Mouse (Mus musculus): ENCODE measurements around the gene Kbtbd12.

The Kbtbd12 gene

DNA sequence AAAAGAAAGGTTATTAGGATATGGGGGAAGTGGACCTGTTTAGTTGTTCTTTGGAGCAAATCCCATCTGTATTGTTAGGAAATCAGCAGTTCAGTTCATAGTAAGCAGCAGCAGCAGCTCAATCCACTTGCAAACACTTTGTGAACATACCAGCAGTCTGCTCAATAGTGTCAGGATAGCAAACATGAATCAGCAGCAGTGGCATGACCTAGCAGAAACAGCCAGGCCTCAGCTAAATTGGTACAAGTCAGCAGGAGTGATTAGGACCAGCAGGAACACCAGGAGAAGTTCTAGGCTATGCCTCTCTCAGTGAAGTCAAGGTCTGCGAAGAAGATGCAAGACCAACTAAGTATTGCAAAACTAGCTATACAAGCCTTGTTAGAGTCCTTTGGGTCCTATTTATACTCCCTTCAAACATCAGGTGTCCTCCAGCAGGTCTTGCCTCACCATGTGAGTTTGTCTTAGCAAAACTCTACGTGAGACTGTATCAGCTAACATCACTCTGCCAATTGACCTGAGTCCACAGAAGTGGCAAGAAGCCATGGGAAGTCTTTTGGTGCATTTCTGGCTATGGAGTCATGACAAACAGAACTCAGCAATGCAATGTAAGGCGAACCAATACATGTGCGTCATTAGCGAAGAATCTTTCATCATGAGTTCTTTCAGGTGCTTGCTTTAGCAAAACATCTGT lies at the start of gene Kbtbd12:
Gene Kbtbd12 (minus strand): TSS at position 340 of the 691 bp plus-strand sequence.
- no peak for DNase-seq (ENCODE audit: low spot score in 2 of 2)

DNA sequence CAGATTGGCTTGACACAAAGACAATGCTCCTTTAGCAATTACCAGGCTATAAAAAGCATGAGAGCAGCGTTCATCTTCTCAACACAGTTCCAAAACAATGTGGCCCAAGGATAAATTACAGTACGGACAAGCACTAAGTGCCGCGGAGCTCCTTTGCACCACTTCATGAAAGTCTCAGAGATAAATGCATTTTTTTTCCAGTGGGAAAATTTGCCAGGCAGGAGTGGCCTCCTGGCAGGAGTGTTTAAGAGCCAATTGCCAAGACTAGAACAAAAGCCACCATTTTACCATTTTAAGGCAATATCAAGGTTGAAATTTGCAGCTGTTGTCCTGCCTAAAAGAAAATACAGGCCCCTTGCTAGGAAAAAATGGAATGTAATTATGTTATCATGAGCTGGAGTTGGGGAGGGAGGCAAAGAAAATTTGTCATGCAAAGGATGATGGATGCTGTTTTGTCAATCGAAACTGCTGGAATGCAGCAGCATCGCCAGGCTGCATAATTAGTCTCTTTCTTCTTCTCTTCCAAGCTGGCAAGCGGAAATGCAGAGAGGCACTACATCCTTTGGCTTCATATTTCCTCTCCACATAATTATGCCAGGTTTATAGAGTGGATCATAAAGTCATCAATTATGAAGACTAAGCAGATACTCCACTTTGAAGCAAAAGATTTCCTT lies 45.8 kb upstream of the Kbtbd12 start:
- DNase-seq (ENCODE audit: low spot score in 2 of 2), result no peak

- DNase-seq (ENCODE audit: low spot score in 2 of 2), result no peak
Observed at GRCm38 (mm10) chr6:88681026-88681425, 43.3 kb upstream of the Kbtbd12 start.

- no peak for DNase-seq (ENCODE audit: low spot score in 2 of 2)
Observed at GRCm38 (mm10) chr6:88677738-88678137, 40.0 kb upstream of the Kbtbd12 start.

- DNase-seq (ENCODE audit: low spot score in 2 of 2), result no peak
Observed at GRCm38 (mm10) chr6:88676753-88677736, 39.3 kb upstream of the Kbtbd12 start.

GRCm38 (mm10) chr6:88675815-88676214 lies 38.1 kb upstream of the Kbtbd12 start:
- DNase-seq (ENCODE audit: low spot score in 2 of 2), result no peak

GRCm38 (mm10) chr6:88662284-88662683 lies 24.5 kb upstream of the Kbtbd12 start:
- no peak for DNase-seq (ENCODE audit: low spot score in 2 of 2)

DNA sequence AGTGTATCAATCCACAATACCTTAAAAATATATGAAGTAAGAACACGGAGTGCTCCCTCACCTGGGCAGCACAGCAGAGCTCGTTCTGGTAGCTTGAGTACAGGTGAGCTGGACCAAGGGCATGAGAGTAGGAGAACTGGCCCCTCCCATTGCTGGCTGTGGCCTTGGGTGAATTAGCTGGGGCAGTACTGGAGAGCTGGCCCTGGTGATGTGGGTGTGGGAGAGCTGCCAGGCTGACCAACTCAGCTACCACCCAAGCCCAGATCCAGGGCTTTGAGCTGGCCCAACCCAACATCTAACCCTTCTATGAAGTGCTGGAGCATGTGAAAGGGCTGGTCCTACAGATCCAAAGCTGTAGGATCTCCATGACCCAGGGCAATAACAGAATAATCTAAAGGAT lies 23.9 kb upstream of the Kbtbd12 start:
- DNase-seq (ENCODE audit: low spot score in 2 of 2), result no peak

GRCm38 (mm10) chr6:88647564-88648295 lies 10.0 kb upstream of the Kbtbd12 start:
- no peak for DNase-seq (ENCODE audit: low spot score in 2 of 2)

DNA sequence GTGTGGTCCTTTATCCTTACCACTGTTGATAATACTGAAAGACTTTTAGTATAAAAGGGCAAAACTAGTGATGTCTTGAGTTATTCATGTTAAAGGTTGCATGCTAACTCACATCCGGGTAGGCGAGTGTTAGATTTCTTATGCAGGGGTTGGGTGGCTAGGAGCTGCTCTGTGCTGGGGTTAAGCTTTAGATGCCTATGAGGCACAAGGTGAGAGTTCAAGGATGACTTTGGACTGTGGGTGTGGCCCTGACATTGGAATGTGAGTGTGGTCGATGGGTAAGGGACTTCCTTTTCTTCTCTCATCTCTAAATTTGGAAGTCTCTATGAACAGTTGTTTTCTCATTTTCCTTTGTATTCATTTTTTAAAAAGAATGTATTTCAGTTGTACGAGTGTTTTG lies 7.0 kb upstream of the Kbtbd12 start:
- no peak for DNase-seq (ENCODE audit: low spot score in 2 of 2)

DNA sequence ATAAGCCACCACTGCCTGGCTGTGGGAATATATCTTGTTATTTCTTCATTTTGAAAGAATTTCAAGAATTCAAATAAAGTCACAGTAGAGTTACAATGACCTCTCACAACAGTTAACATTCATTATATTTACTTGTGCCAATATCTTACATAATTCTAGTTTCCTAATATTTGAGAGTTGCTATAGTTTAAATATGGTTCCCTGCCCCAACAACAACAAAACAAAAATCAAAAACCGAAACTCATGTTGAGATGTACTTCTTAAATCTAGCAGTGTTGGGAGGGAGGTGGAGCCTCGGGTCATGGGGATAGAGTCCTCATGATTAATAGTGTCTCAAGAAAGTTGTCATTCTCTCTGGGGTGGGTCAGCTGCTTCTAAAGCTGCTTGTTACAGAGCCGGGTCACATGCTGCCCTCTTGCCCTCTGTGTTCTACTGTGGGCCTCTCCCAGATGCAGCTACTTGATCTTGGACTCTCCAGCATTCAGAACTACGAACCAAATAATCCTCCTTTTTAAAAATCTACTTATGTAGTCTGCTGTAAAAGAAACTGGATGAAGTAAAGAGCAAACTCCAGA lies 3.7 kb upstream of the Kbtbd12 start:
- DNase-seq (ENCODE audit: low spot score in 2 of 2), result no peak

DNA sequence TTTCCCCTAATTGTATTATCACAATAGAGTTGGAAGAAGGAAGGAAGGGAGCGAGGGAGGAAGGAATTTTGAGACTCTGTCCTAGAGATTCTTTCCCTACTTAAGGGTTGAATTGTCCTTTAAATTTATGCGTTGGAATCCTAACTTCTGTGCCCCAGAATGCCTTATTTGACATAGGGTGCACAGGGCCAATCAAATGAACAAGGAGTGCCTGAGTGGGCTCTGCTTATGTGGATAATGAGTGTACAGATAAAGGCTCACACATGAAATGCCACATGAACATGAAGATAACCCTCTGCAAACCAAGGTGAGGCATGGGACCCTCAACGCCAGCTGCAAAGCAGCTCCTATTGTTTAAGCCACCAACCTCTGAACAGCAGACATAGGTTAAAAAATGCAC lies 2.6 kb upstream of the Kbtbd12 start:
- DNase-seq (ENCODE audit: low spot score in 2 of 2), result no peak

DNA sequence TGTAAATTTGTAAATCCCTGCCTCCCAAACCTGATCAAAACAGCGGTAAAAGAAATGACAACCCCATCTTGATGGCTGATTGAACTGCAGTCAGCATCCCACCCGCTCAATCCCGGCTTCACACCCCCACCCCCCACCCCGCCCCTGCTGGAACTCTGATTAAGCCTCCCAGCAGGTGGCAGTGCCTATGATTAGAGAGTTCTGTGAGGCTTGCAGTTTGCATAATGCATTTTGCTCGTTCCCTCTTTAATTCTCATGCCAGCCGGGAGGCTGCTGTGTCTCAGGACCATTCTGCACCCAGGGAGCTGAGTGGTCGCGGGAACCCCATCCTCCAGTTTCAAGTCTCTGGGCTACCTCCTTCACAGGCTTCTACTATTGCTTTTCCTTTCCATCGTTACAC lies 2.2 kb upstream of the Kbtbd12 start:
- peak; percentile 17 to 28 for DNase-seq (ENCODE audit: low spot score in 2 of 2)

DNA sequence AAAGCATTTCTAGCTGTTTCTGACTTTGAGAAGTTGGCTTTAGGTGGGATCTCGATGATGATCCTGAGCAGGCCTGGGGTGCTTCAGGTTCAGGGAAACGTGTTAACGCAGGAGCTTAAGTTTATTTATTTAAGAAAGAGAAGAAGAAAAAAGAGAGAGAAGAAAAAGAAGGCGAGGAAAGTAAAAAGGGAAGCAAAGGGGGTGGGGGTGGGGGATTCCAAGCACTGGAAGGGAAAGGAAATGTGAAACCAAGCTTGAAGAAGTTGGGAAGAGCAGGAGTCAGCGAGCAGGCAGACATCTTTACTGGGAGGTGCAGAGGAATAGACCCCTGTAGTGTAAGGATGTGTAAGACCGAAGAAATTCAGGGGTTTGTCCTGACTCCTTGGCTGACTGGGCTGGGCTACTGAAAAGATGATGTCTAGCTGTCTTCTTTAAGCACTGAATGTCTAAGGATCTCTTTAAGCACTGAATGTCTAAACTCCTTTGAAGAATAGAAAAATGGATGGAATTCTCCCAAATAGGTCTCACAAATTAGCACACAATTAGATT lies 1.7 kb upstream of the Kbtbd12 start:
- DNase-seq (ENCODE audit: low spot score in 2 of 2), result no peak

DNA sequence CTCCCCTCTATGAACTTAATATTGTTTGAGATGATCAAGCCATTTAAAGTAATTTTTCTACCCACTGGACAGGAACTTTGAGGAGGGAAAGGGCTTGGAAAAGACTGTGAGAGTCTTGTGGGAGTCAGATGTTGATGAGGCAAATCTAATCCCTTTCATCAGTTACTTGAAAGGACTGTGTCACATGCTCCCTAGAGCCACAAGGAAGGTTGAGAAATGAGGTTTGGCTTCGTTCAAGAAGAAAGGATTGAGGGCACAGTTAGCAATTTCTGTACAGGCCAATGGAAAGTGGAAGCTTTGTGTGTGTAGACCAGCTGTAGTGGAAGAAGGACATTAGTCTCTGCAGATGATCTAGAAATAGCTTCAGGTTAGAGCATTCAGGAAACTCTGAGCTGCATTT lies 1.2 kb upstream of the Kbtbd12 start:
- no peak for DNase-seq (ENCODE audit: low spot score in 2 of 2)

GRCm38 (mm10) chr6:88635881-88636754 lies 1.6 kb downstream of the Kbtbd12 start:
- no peak for DNase-seq (ENCODE audit: low spot score in 2 of 2)

DNA sequence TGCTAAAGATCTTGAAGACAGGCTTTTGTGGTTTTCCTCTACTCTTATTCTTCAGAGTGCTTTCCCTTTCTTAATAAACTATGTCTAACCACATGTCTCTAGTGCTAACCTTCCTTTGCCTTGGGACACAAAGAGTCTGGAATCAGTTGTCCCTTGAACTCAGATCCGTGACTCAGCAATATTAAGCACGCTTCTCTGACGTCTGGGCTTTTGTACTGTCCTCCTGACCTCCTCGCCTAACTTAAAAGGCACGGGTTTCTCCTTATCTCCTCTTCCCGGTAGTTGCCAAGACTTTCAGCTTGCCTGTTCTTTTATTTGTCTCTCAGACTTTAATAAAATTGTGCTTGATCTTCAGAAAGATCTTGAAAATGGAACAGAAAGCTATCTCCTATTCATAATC lies 6.5 kb downstream of the Kbtbd12 start:
- DNase-seq (ENCODE audit: low spot score in 2 of 2), result no peak

- no peak for DNase-seq (ENCODE audit: low spot score in 2 of 2)
Observed at GRCm38 (mm10) chr6:88630560-88630959, 7.2 kb downstream of the Kbtbd12 start.

- DNase-seq (ENCODE audit: low spot score in 2 of 2), result no peak
Observed at GRCm38 (mm10) chr6:88629821-88630220, 7.9 kb downstream of the Kbtbd12 start.

- DNase-seq (ENCODE audit: low spot score in 2 of 2), result peak; percentile 25 to 49
Observed at GRCm38 (mm10) chr6:88627317-88627811, 10.4 kb downstream of the Kbtbd12 start.

All from frontal cortex, postnatal 25 days (tissue).